Mouse (Mus musculus) adrenal gland, adult 8-10 months (tissue): ENCODE measurements around the gene Efna4. TPM values are rescaled to one million over a fixed set of nuclear protein-coding genes. Genes with fewer than 3 reads are reported as not detected.
A peak's percentile ranks its signal among the peaks of the same experiment; 100 is the strongest.

ENCODE experiments used
- DNase-seq: peaks from one replicate; pipeline ENCODE4 v3.0.0; 2022
- total RNA-seq, 4 experiments: library from RNA; stranded (reverse); gene quantifications; 2 replicates each; pipeline ENCODE4 v1.2.4; 2022

Gene Efna4
- total RNA-seq, 4 experiments from 2014 or later: 1.1 to 3.5 (median 1.9) TPM

DNA sequence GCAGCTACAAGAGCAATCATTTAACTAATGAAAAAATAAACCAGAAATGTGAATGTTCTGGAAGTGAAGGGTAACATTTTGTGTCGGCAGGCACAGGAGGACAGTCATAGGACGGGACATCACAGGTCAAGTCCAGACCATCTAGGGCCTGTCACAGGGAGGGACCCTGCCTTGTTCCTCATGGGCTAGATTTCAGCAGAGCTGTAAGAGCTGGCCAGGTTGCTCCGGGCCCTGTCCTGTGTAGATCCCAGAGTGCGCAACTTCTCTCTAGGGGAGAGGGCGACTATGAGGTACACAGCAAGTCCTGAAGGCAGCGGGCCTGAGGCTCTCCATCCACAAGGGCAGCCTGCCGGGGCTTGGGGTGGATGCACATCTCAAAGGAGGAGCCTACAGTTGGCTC is 23.8 kb upstream of the Efna4 start, which contains the start of gene Dcst2:
Gene Dcst2, plus strand, starts transcription at position 301 of the 400 bp plus-strand sequence.
- DNase-seq: no peak

GRCm38 (mm10) chr3:89360237-89360636 is 22.4 kb upstream of the Efna4 start:
- DNase-seq: no peak

- DNase-seq: no peak
Measured at GRCm38 (mm10) chr3:89359630-89360029, 21.8 kb upstream of the Efna4 start.

DNA sequence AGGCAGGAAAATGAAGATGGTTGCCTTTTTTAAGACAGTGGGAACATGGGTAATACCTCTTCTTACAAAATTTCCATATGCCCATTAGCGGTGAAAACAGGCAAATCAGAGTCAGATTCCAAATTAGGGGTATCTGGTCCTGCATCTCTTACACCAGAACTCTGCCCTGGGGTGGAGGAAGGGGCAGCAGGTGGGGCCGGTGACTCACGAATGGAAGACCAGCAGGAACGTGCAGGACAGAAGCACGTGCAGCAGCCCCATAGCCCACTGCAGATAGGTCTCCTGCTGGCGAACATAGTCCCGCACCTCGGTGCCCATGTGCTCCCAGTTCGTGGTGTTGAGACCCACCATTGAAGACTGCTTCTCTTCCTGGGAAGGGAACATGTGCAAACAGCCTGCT is 18.2 kb upstream of the Efna4 start:
- no peak for DNase-seq

DNA sequence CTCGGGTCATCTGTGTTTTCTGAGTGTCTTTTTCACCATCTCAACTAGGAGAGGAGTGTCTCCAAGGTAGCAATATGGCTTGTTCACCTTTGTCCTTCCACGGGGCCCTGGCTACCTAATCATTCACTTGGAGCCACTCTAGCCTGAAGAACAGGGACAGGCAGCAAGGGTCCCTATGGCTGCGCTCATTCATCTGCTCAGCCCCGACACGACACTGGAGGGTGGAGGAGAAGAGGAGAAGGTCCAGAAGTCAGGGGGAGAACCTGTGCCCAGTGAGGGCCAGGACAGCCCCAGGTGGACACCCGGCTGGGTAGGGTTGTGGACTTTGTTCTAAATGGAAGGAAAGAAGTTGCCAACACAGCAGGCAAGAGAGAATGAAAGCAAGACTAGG is 17.7 kb upstream of the Efna4 start:
- DNase-seq: no peak

DNA sequence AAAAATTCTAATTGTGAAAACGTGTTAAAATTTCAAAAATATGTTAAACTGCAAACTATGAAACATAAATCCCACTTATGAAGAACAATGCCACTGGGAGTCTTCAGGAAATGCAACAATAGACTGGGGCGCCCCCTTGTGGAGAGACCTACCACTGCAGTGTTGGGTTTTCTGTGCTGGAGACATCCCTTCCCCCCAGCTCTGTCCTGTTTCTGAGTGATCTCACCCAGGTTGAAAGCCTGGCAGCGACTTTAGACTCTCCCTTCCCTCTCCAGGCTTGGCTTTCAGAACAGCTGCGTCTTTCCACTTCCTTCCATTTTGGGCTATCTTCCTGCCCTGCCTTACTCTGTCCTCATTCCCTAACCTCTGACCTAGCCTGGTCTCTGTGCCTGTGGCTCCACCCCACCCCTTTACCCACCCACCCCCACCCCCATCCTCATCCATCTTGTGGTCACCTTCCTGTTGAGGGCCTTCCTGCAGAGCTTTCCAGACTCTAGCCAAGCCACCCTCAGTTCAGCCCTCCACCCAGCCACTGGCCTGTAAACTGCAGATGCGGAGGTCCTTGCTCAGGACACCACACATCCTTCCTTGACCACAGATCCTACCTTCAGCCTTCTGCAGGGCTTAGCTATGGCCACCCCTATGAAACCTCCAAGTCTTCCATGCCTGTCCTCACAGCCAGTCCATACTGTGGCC is 17.1 kb upstream of the Efna4 start:
- peak; percentile 82 for DNase-seq

GRCm38 (mm10) chr3:89351271-89351670 is 13.4 kb upstream of the Efna4 start:
- no peak for DNase-seq

DNA sequence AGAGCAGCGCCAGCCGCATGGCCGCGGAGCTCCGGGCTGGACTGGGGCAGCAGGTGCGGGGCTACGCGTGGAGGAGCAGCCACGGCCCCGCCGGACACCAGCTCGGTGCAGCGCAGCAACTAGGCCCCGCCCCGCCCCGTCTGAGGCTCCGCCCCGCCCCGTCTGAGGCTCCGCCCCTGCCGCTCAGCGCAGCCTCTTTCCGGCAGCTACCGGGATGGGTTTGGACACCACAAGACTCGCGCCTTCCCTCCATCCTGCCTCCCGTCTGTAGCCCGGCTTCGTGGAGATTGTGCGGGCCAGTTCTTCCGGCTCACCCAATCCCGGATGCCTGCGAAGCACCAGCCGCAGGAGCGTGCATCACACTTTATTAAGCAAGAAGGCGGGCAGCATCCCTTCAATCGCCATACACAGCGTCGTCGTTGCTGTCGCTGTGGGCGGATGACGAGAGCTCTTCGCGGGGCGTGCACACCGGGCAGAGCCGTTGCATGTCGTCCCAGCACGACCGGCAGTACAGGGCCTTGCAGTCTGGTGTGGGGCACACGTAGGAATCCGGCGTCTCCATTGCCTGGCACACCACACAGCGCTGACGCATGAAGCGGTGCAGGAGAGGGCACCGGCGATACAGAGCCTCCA is 12.2 kb upstream of the Efna4 start, which contains the start of gene Adam15:
Gene Adam15, minus strand, starts transcription at position 128 of the 633 bp plus-strand sequence.
- peak; percentile 83 for DNase-seq

GRCm38 (mm10) chr3:89348911-89349868 is 11.4 kb upstream of the Efna4 start:
- DNase-seq: peak; percentile 45

- no peak for DNase-seq
Measured at GRCm38 (mm10) chr3:89347916-89348315, 10.1 kb upstream of the Efna4 start.

DNA sequence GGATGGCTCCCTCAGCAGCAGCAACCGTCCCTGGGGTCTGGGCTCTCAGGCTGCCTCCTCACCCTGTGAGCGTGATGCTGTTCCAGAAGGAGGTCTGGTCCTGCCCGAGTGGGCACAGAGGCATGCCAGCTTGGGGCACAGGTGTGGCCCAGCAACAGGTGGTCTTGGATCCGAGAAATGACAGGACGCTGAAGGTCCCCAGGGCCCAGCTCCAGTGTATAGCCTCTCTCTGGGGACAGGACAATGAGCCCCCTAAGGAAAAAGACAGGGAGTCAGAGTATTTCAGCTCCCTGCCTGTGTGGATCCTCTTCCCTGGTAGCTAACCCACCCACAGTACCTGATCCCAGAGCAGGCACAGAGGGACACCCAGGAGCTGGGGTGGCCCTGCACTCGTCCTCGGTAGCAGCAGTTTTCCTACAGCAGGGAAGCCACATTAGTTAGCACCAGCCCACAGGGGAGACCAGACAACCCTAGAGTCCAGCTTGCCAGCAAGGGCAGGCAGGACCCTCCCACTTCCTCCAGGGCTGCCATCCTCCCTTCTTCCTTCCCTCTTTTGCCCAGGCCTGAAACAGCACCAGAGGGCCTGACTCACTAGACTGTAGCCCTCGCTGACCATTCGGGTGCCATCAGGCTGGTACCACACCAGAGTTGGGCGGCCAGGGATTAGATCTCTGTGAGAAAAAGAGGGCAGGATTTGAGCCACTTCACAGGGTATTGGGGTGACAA is 9.2 kb upstream of the Efna4 start:
- DNase-seq: no peak

DNA sequence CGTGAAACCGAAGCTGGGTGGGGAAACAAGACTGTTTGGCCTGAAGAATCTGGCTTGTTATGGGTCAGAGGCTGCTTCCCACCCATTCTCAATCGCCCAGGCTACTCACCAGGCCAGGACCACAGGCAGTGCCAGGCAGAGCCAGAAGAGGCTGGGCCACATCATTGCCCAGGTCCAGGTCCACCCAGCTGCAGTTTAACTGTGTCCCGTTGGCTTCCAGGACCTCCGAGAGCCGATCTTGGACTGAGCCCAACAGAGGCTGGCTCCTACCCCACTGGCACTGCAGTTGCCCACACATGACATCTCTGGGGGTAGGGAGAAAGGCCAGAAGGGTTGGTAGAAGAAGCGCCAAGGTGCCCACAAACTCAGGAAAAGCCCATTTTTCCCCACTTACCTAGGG is 5.5 kb upstream of the Efna4 start:
- DNase-seq: no peak

DNA sequence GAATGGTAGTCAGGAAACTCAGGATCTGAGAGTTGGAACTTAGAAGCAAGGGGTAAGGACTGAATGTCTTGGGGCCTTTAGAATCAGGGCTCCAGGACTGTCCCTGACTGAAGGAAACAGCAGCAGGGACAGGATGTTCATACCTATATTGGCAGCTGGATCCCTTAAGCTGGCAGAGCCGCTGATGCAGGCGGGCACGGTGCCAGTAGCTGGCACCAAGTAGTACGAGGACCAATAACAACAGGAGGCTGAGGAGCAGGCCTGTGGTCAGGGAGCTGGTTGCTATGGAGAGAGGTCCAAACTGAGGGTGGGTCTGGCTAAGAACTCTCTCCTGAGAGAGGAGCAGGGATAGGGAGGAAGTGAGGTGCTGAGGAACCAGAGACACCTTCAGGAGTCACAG is 4.0 kb upstream of the Efna4 start:
- no peak for DNase-seq

- DNase-seq: peak; percentile 47
Measured at GRCm38 (mm10) chr3:89340465-89340864, 2.6 kb upstream of the Efna4 start.

DNA sequence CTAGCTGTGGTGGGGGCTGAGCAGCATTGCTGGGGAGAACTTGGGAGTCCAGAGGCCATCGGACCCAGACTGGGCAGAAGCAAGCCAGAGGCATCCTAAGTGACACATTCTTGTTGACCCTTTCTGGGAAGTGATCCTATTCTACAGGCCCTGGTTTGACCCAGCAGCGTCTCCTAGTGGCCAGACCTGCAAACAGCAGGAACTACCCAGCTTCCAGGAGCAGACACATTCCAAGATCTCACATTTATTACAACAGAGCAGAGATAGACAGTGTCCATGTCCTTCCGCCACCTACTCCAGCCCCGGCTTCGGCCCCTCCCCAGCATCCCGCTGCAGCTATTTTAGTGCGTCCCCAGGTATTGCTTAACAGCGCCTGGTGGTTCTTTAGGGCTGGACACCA is 1.6 kb upstream of the Efna4 start:
- DNase-seq: peak; percentile 49

- DNase-seq: no peak
Measured at GRCm38 (mm10) chr3:89337062-89337720, 637 bp downstream of the Efna4 start.

DNA sequence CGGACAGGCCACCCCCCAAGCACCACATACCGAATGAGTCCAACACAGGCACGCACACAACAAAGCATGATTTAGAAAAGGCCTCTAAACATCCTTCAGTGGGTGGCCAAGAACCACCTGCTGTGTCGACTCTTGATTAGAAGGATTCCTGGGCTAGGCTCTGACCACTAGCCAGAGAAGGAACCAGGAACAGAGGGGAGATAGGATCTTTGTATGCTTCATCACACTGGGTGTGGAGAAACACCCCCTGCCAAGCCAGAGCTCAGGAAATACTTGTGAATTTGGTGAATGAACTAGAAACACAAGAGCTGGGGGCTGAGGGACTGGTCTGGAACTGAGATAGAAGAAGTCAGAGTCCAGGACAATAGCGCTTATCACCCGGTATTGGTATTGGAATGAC is 1.3 kb downstream of the Efna4 start:
- no peak for DNase-seq

- DNase-seq: no peak
Measured at GRCm38 (mm10) chr3:89333053-89333452, 4.8 kb downstream of the Efna4 start.

GRCm38 (mm10) chr3:89332476-89332875 is 5.4 kb downstream of the Efna4 start:
- DNase-seq: no peak

- no peak for DNase-seq
Measured at GRCm38 (mm10) chr3:89332013-89332412, 5.8 kb downstream of the Efna4 start.

GRCm38 (mm10) chr3:89331561-89331960 is 6.3 kb downstream of the Efna4 start:
- DNase-seq: no peak

DNA sequence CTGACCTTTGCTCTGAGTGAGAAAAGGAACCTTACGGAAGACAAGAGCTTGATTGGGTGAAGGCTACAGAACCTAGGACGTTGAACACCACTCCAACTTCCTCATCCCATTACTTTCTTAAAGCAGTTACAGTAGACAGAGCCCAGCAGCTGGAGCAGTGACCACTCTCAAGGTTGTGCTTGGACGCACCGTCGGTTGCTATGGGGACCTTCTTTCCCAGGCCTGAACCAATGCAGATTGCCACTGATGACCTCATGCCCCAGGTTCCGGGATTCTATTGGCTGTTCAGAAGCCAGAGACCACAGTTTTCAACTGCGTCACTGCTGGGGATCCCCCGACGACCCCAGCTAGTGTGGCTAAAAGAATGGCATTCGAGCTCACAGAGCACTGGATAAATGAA is 6.9 kb downstream of the Efna4 start:
- DNase-seq: peak; percentile 55
